Mouse (Mus musculus) left cerebral cortex, postnatal 4 days (tissue): ENCODE measurements around the gene Nrp1. TPM values are rescaled to one million over a fixed set of nuclear protein-coding genes. Genes with fewer than 3 reads are reported as not detected.

Experiments used
- DNase-seq: peaks from one replicate; pipeline ENCODE4 v3.0.0-alpha.2; 2022
- intact Hi-C: fragments of 180-260 bp; cut with DNase I; formaldehyde crosslinking; loops from one replicate; pipeline ENCODE4 v1.15.1; 2025
- microRNA-seq: library from miRNA; unstranded; fragments of <30 nt; microRNA quantifications from one replicate; pipeline ENCODE4 v1.2.0, GENCODE M21; 2022
- total RNA-seq, 2 experiments: library from RNA; stranded (reverse); gene quantifications; 2 replicates each; pipeline ENCODE4 v1.2.3; 2021

Nrp1 gene
- total RNA-seq, 2 experiments from 2014 or later: 53.6 to 63.6 TPM

DNA sequence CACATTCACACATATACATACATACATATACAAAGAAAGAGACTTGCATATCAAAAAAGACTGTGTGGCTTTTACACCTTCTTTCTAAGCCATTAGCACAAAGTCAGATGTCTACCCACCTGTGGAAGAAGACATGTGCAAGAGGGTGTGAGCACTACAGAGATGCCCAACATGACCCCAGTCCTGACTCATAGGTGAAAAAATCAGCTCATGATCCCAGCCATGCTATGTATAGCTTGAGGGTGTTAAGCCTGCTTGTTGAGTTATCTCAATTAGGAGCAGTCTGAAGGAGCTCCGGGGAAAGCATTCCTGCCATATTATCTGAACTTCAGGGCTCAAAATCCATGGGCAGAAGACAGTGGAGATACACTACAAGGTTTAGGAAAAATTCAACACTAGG is 187.9 kb downstream of the Nrp1 start:
- DNase-seq: no peak
- intact Hi-C loops: no loop called here

DNA sequence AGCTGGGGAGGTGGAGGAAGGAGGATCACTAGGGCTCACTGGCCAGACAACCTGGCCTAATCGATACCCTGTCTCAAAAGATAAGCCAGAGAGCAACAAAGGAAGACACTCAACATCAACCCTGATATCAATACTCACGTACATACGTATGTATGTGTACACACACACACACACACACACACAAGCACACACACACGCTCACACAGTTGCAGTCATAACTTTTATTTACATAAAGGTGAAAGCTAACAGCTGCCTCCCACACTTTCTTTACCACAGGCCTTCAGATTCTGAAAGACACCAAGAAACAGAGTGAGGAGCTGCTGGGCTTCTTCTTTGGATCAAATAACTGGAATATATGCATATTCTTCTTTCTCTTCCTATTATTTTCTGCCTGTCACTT is 189.0 kb downstream of the Nrp1 start:
- intact Hi-C loops: no loop called here
- no peak for DNase-seq

DNA sequence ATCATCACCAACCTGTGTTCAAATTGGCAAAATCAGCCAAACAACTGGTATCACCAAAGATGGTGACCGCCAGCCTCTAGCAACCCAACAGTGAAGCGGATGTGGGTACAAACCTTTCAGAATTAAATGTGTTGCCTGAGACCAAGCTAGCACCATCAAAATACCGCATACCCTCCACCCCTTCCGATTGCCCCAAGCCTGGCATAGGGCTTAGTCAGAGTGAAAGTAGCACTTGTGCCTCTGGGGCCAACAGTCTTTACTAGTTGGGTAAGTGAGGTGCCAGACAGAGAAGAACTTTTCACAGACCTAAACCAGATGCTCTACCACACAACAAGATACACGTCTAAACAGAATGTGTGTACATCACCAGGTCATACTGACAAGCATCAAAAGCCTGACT is 191.3 kb downstream of the Nrp1 start:
- no peak for DNase-seq
- intact Hi-C loops: no loop called here

DNA sequence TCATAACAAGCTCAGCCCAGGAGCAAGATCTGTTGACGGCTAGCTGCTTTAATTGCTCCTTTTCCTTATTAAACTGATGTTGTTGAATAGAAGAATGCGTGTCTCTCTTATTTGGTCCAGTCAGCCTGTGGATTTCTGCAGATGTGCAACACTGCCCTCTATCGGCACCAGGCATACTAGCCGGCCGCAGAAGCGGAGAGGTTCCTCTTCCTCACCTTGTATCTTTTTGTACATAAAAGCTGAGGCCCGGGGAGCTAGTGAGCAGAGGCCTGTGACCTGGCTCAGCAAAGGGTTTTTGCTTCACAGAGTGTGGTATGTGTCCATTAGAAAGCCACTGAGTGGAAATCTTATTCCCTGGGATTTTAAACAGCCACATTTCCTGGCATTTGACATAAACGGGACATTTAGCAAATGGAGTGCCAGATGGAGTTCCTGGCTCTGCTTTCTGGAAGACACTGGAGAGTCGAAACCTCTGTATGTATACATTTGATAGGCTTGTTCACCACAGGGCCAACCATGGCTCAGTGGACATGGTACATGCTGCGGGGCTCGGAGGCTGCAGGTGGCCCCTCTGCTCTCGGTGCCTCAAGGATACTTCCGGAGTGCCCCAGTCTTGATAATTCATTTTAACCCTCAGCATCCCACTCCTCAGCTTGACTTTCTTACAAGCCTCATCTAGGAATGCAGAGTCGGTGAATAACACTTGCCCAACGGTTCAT is 193.2 kb downstream of the Nrp1 start:
- peak; percentile 70 for DNase-seq
- intact Hi-C loops: no loop called here

Small RNA genes lying within 50 kb of the gene (microRNA-seq; reads per million reads assigned to microRNA genes)
- gene Mir1903: not detected
